Mouse (Mus musculus): Measurements from ENCODE around the gene Dlx6.

Dlx6 gene

GRCm38 (mm10) chr6:6859111-6859949, 3.8 kb upstream of the Dlx6 start:
- DNase-seq (ENCODE audit: inconsistent age in 2 of 2, low spot score in 1 of 2), result no peak

GRCm38 (mm10) chr6:6859950-6860410, 3.2 kb upstream of the Dlx6 start:
- DNase-seq (ENCODE audit: inconsistent age in 2 of 2, low spot score in 1 of 2), result no peak

- DNase-seq (ENCODE audit: inconsistent age in 2 of 2, low spot score in 1 of 2), result peak in 1 of 2 experiments; percentile 59
Observed at GRCm38 (mm10) chr6:6860411-6861085, 2.6 kb upstream of the Dlx6 start.

GRCm38 (mm10) chr6:6861086-6861797, 1.9 kb upstream of the Dlx6 start:
- no peak for DNase-seq (ENCODE audit: inconsistent age in 2 of 2, low spot score in 1 of 2)

- DNase-seq (ENCODE audit: inconsistent age in 2 of 2, low spot score in 1 of 2), result no peak
Observed at GRCm38 (mm10) chr6:6861798-6862428, 1.2 kb upstream of the Dlx6 start.

- peak; percentile 42 to 69 for DNase-seq (ENCODE audit: inconsistent age in 2 of 2, low spot score in 1 of 2)
Observed at GRCm38 (mm10) chr6:6862611-6863010, 523 bp upstream of the Dlx6 start.

- no peak for DNase-seq (ENCODE audit: inconsistent age in 2 of 2, low spot score in 1 of 2)
Observed at GRCm38 (mm10) chr6:6863955-6864354, 821 bp downstream of the Dlx6 start.

GRCm38 (mm10) chr6:6864441-6865440, 1.6 kb downstream of the Dlx6 start:
- DNase-seq (ENCODE audit: inconsistent age in 2 of 2, low spot score in 1 of 2), result peak in 1 of 2 experiments; percentile 44

GRCm38 (mm10) chr6:6867031-6867430, 3.9 kb downstream of the Dlx6 start:
- no peak for DNase-seq (ENCODE audit: inconsistent age in 2 of 2, low spot score in 1 of 2)

GRCm38 (mm10) chr6:6869041-6869685, 6.0 kb downstream of the Dlx6 start:
- no peak for DNase-seq (ENCODE audit: inconsistent age in 2 of 2, low spot score in 1 of 2)

- no peak for DNase-seq (ENCODE audit: inconsistent age in 2 of 2, low spot score in 1 of 2)
Observed at GRCm38 (mm10) chr6:6869961-6870800, 7.0 kb downstream of the Dlx6 start.

GRCm38 (mm10) chr6:6870876-6871420, 7.8 kb downstream of the Dlx6 start:
- no peak for DNase-seq (ENCODE audit: inconsistent age in 2 of 2, low spot score in 1 of 2)

- no peak for DNase-seq (ENCODE audit: inconsistent age in 2 of 2, low spot score in 1 of 2)
Observed at GRCm38 (mm10) chr6:6871692-6872091, 8.6 kb downstream of the Dlx6 start.

- DNase-seq (ENCODE audit: inconsistent age in 2 of 2, low spot score in 1 of 2), result no peak
Observed at GRCm38 (mm10) chr6:6872873-6873272, 9.7 kb downstream of the Dlx6 start.

- no peak for DNase-seq (ENCODE audit: inconsistent age in 2 of 2, low spot score in 1 of 2)
Observed at GRCm38 (mm10) chr6:6873476-6874072, 10.4 kb downstream of the Dlx6 start.

GRCm38 (mm10) chr6:6874073-6874771, 11.1 kb downstream of the Dlx6 start:
- DNase-seq (ENCODE audit: inconsistent age in 2 of 2, low spot score in 1 of 2), result peak in 1 of 2 experiments; percentile 38

GRCm38 (mm10) chr6:6875136-6875535, 12.0 kb downstream of the Dlx6 start:
- DNase-seq (ENCODE audit: inconsistent age in 2 of 2, low spot score in 1 of 2), result no peak

Data from adrenal gland, adult (tissue).